Mouse (Mus musculus) CH12.LX (cell line): ENCODE results near the gene Rsph14. TPM values are rescaled to one million over a fixed set of nuclear protein-coding genes. Genes with fewer than 3 reads are reported as not detected.

Experiments
- DNase-seq: peaks from one replicate; pipeline ENCODE4 v3.0.0-alpha.2; 2013; ENCODE audit errors: extremely low read depth
- H3K27ac ChIP-seq: 2 replicates; pipeline ENCODE4 v1.5.1; 2012; ENCODE audit warnings: low read depth, mild to moderate bottlenecking, control low read depth, moderate library complexity; ENCODE audit not compliant: insufficient read depth
- H3K27me3 ChIP-seq: replicated peaks from 2 replicates; pipeline ENCODE3; 2012; ENCODE audit warnings: inconsistent platforms
- H3K36me3 ChIP-seq, 2 experiments: replicated peaks in 1 of 2; 2 replicates each; pipeline versions ENCODE3 to v1.6.1; 2012; ENCODE audit warnings: inconsistent platforms in 1 of 2, low read length in 1 of 2, mild to moderate bottlenecking in 1 of 2, mixed read lengths in 1 of 2, moderate library complexity in 1 of 2; ENCODE audit not compliant: control insufficient read depth in 1 of 2, insufficient read depth in 1 of 2
- H3K4me1 ChIP-seq, 2 experiments: 2 replicates each; pipeline ENCODE4 v1.6.1; 2012; ENCODE audit warnings: inconsistent platforms in 1 of 2, moderate library complexity in 1 of 2; ENCODE audit not compliant: insufficient read depth in 2 of 2, control insufficient read depth in 1 of 2
- H3K4me2 ChIP-seq: 2 replicates; pipeline ENCODE4 v1.6.1; 2012; ENCODE audit warnings: low read depth, mild to moderate bottlenecking, control low read depth; ENCODE audit not compliant: poor library complexity, insufficient read depth, severe bottlenecking
- H3K4me3 ChIP-seq, 3 experiments: fragments of 150-350 bp in 1 of 3; sonication (generic) in 1 of 3; replicated peaks in 1 of 3; 2 replicates each; pipeline versions ENCODE3 to v1.5.1; 2011 to 2012; ENCODE audit warnings: low read depth in 2 of 3, low read length in 2 of 3, mild to moderate bottlenecking in 2 of 3, moderate library complexity in 2 of 3, control low read depth in 1 of 3, improper control_type of control experiment in 1 of 3, inconsistent platforms in 1 of 3, mixed read lengths in 1 of 3; ENCODE audit not compliant: poor library complexity in 1 of 3
- H3K79me2 ChIP-seq: replicated peaks from 2 replicates; pipeline ENCODE4 v1.6.1; 2012; ENCODE audit warnings: mild to moderate bottlenecking, moderate library complexity; ENCODE audit not compliant: control insufficient read depth, poor library complexity, insufficient read depth, severe bottlenecking; ENCODE audit errors: extremely low read depth
- H3K9ac ChIP-seq: 2 replicates; pipeline ENCODE4 v1.6.1; 2012; ENCODE audit warnings: low read depth, mild to moderate bottlenecking, control low read depth, moderate library complexity; ENCODE audit not compliant: insufficient read depth
- H3K9me3 ChIP-seq: replicated peaks from 2 replicates; pipeline ENCODE3; 2012; ENCODE audit warnings: low read length, inconsistent platforms, mixed read lengths
- CHD1 ChIP-seq: IDR thresholded peaks from 2 replicates; pipeline ENCODE4 v1.6.1; 2012; ENCODE audit warnings: low read depth, low read length, improper control_type of control experiment, inconsistent platforms
- CHD2 ChIP-seq: IDR thresholded peaks from 2 replicates; pipeline ENCODE4 v1.6.1; 2011; ENCODE audit warnings: low read length, improper control_type of control experiment
- CTCF ChIP-seq, 2 experiments: IDR thresholded peaks in 1 of 2; conservative IDR thresholded peaks in 1 of 2; 2 replicates each; pipeline ENCODE4 v1.5.1; 2011 to 2012; ENCODE audit warnings: low read depth in 2 of 2, low read length in 2 of 2, improper control_type of control experiment in 1 of 2, inconsistent platforms in 1 of 2, mild to moderate bottlenecking in 1 of 2, moderate library complexity in 1 of 2
- E2F4 ChIP-seq: IDR thresholded peaks from 2 replicates; pipeline ENCODE4 v1.6.1; 2011; ENCODE audit warnings: low read depth, low read length, improper control_type of control experiment; ENCODE audit not compliant: insufficient replicate concordance
- ELF1 ChIP-seq: IDR thresholded peaks from 2 replicates; pipeline ENCODE4 v1.6.1; 2014; ENCODE audit warnings: low read depth, mild to moderate bottlenecking, inconsistent platforms, low read length, improper control_type of control experiment
- EP300 ChIP-seq: IDR thresholded peaks from 2 replicates; pipeline ENCODE4 v1.6.1; 2011; ENCODE audit warnings: low read length, improper control_type of control experiment
- ETS1 ChIP-seq: conservative IDR thresholded peaks from 2 replicates; pipeline ENCODE4 v1.6.1; 2012; ENCODE audit warnings: low read depth, mild to moderate bottlenecking, inconsistent platforms, low read length, improper control_type of control experiment, moderate library complexity
- GABPA ChIP-seq: IDR thresholded peaks from 2 replicates; pipeline ENCODE4 v1.6.1; 2012; ENCODE audit warnings: low read depth, low read length, improper control_type of control experiment, inconsistent platforms; ENCODE audit not compliant: insufficient replicate concordance
- HCFC1 ChIP-seq: IDR thresholded peaks from 2 replicates; pipeline ENCODE4 v1.6.1; 2012; ENCODE audit warnings: low read depth, mild to moderate bottlenecking, inconsistent platforms, low read length, improper control_type of control experiment
- IRF4 ChIP-seq: IDR thresholded peaks from 2 replicates; pipeline ENCODE4 v1.6.1; 2014; ENCODE audit warnings: low read depth, mild to moderate bottlenecking, inconsistent platforms, low read length, improper control_type of control experiment
- JUN ChIP-seq: IDR thresholded peaks from 2 replicates; pipeline ENCODE4 v1.6.1; 2011; ENCODE audit warnings: low read depth, mild to moderate bottlenecking, low read length, improper control_type of control experiment, moderate library complexity; ENCODE audit not compliant: insufficient read depth
- KAT2A ChIP-seq: IDR thresholded peaks from 2 replicates; pipeline ENCODE4 v1.6.1; 2012; ENCODE audit warnings: low read length, improper control_type of control experiment, inconsistent platforms; ENCODE audit not compliant: insufficient replicate concordance
- MAX ChIP-seq: IDR thresholded peaks from 2 replicates; pipeline ENCODE4 v1.6.1; 2011; ENCODE audit warnings: low read length, improper control_type of control experiment
- MEF2A ChIP-seq: IDR thresholded peaks from 2 replicates; pipeline ENCODE4 v1.6.1; 2014; ENCODE audit warnings: low read depth, mild to moderate bottlenecking, inconsistent platforms, low read length, improper control_type of control experiment, borderline replicate concordance
- MXI1 ChIP-seq: IDR thresholded peaks from 2 replicates; pipeline ENCODE4 v1.6.1; 2011; ENCODE audit warnings: mild to moderate bottlenecking, low read depth, low read length, improper control_type of control experiment
- MYC ChIP-seq: IDR thresholded peaks from 2 replicates; pipeline ENCODE4 v1.6.1; 2011; ENCODE audit warnings: low read depth, mild to moderate bottlenecking, improper control_type of control experiment, low read length
- NELFE ChIP-seq: IDR thresholded peaks from 2 replicates; pipeline ENCODE4 v1.6.1; 2011; ENCODE audit warnings: low read depth, low read length, improper control_type of control experiment
- POLR2A ChIP-seq: IDR thresholded peaks from 2 replicates; pipeline ENCODE4 v1.6.1; 2011; ENCODE audit warnings: low read depth, mild to moderate bottlenecking, improper control_type of control experiment, low read length
- POLR2AphosphoS2 ChIP-seq: IDR thresholded peaks from 2 replicates; pipeline ENCODE4 v1.6.1; 2011; ENCODE audit warnings: low read depth, low read length, improper control_type of control experiment
- RAD21 ChIP-seq: IDR thresholded peaks from 2 replicates; pipeline ENCODE4 v1.6.1; 2011; ENCODE audit warnings: low read depth, mild to moderate bottlenecking, low read length, improper control_type of control experiment, moderate library complexity
- SIN3A ChIP-seq: IDR thresholded peaks from 2 replicates; pipeline ENCODE4 v1.6.1; 2012; ENCODE audit warnings: low read length, improper control_type of control experiment, inconsistent platforms
- SMC3 ChIP-seq: IDR thresholded peaks from 2 replicates; pipeline ENCODE4 v1.6.1; 2011; ENCODE audit warnings: low read depth, low read length, improper control_type of control experiment
- UBTF ChIP-seq: IDR thresholded peaks from 2 replicates; pipeline ENCODE4 v1.6.1; 2012; ENCODE audit warnings: low read depth, mild to moderate bottlenecking, inconsistent platforms, low read length, improper control_type of control experiment, moderate library complexity
- USF1 ChIP-seq: IDR thresholded peaks from 2 replicates; pipeline ENCODE4 v1.6.1; 2014; ENCODE audit warnings: low read depth, mild to moderate bottlenecking, inconsistent platforms, low read length, improper control_type of control experiment
- USF2 ChIP-seq: conservative IDR thresholded peaks from 2 replicates; pipeline ENCODE4 v1.6.1; 2011; ENCODE audit warnings: low read depth, low read length, improper control_type of control experiment
- ZKSCAN1 ChIP-seq: IDR thresholded peaks from 2 replicates; pipeline ENCODE4 v1.6.1; 2012; ENCODE audit warnings: low read depth, inconsistent platforms, low read length, improper control_type of control experiment, borderline replicate concordance
- ZNF384 ChIP-seq: IDR thresholded peaks from 2 replicates; pipeline ENCODE4 v1.6.1; 2012; ENCODE audit warnings: low read depth, low read length, improper control_type of control experiment, inconsistent platforms
- dilution Hi-C: fragments of 300-500 bp; cut with MboI; formaldehyde crosslinking; loops from 2 replicates; pipeline ENCODE4 v1.14.3; 2020; ENCODE audit warnings: low sequenced_read_pairs; ENCODE audit not compliant: extremely low pct_unique_long_range_greater_than_20kb, extremely low pct_ligation_motif_present
- in situ Hi-C: fragments of 300-500 bp; cut with MboI; formaldehyde crosslinking; loops from 3 replicates; pipeline ENCODE4 v1.14.3; 2019; ENCODE audit warnings: low sequenced_read_pairs, low pct_ligation_motif_present, low pct_unique_long_range_greater_than_20kb, mixed read lengths
- polyA plus RNA-seq: library from polyadenylated mRNA; unstranded; fragments of >175 nt; gene quantifications from 2 replicates; pipeline ENCODE4 v1.2.1, GENCODE M21; 2012; ENCODE audit warnings: low read depth; ENCODE audit not compliant: insufficient read length
- total RNA-seq, 2 experiments: library from RNA; depleted of rRNA; stranded (reverse); fragments of 300-350 nt in 1 of 2; fragments of >200 nt in 1 of 2; gene quantifications; 2 replicates each; pipeline ENCODE4 v1.2.3; 2012 to 2014

Rsph14 gene
- total and polyA plus RNA-seq, 3 experiments, result not detected

GRCm38 (mm10) chr10:75028743-75029142, 3.6 kb downstream of the Rsph14 start:
- in situ Hi-C loops (no loop called here), dilution Hi-C loops (no loop called here)
- Histone ChIP-seq H3K4me1 (peaks cover 9 to 16% of the 10 kb centered on the region in 2 experiments), H3K36me3 (no peaks in the 10 kb centered on the region), H3K9ac (no peak overlapping the region), H3K9me3 (no peaks in the 10 kb centered on the region), H3K79me2 (no peaks in the 10 kb centered on the region), H3K4me3 (no peak overlapping the region), H3K27ac (no peak overlapping the region), H3K4me2 (no peak overlapping the region), H3K27me3 (no peaks in the 10 kb centered on the region)
- DNase-seq, result no peak
- no peak for TF ChIP-seq CHD1
- TF ChIP-seq HCFC1, result no peak
- TF ChIP-seq POLR2A, result no peak
- no peak for TF ChIP-seq ETS1
- no peak for TF ChIP-seq CTCF (conservative IDR thresholded peaks at IDR 0.05 in 1 of 2, IDR thresholded peaks at IDR 0.05 in 1 of 2; ENCODE audit: low read depth in 2 of 2, low read length in 2 of 2)
- no peak for TF ChIP-seq MEF2A
- TF ChIP-seq MYC, result no peak
- TF ChIP-seq SMC3, result no peak
- no peak for TF ChIP-seq UBTF
- no peak for TF ChIP-seq USF1
- TF ChIP-seq NELFE, result no peak

- DNase-seq, result no peak
- dilution Hi-C loops (no loop called here), in situ Hi-C loops (no loop called here)
- H3K9me3 ChIP-seq, result peaks cover 5% of the 10 kb centered on the region
- no peaks in the 10 kb centered on the region for H3K36me3 ChIP-seq
- no peak overlapping the region for H3K9ac ChIP-seq
- H3K4me3 ChIP-seq, result no peak overlapping the region
- no peaks in the 10 kb centered on the region for H3K27me3 ChIP-seq
- 0 out of 4 replicates have a peak, but pooled peaks cover 0 to 4% of the 10 kb centered on the region in 2 experiments for H3K4me1 ChIP-seq
- TF ChIP-seq ZKSCAN1 (no peak), POLR2AphosphoS2 (no peak), JUN (no peak), MYC (no peak), ETS1 (no peak), IRF4 (no peak), E2F4 (no peak), CHD2 (no peak), MXI1 (no peak), UBTF (no peak), SIN3A (no peak), MAX (no peak), USF2 (no peak), EP300 (no peak), GABPA (no peak), ZNF384 (no peak), RAD21 (no peak), KAT2A (no peak), ELF1 (no peak)
- TF ChIP-seq, all 38 proteins: peak for 0
- Histone ChIP-seq H3K79me2 (no peaks in the 10 kb centered on the region), H3K4me2 (no peak overlapping the region), H3K27ac (no peak overlapping the region)
These were observed 5.9 kb downstream of the Rsph14 start for GRCm38 (mm10) chr10:75026491-75026890.
